Mouse (Mus musculus): ENCODE results near the gene C1qtnf6.

GRCm38 (mm10) chr15:78546060-78546459, 14.8 kb upstream of the C1qtnf6 start:
- no peak for TF ChIP-seq CTCF (IDR thresholded peaks at IDR 0.05)
- no peak for TF ChIP-seq EP300 (IDR thresholded peaks at IDR 0.05; ENCODE audit: insufficient read depth, low read depth, low read length)
